Mouse (Mus musculus): ENCODE measurements around the gene Tbc1d4.

The Tbc1d4 gene

GRCm38 (mm10) chr14:101503168-101503961, 105.6 kb downstream of the Tbc1d4 start:
- no peak for DNase-seq (ENCODE audit: low read depth in 1 of 2, low spot score in 2 of 2)

DNA sequence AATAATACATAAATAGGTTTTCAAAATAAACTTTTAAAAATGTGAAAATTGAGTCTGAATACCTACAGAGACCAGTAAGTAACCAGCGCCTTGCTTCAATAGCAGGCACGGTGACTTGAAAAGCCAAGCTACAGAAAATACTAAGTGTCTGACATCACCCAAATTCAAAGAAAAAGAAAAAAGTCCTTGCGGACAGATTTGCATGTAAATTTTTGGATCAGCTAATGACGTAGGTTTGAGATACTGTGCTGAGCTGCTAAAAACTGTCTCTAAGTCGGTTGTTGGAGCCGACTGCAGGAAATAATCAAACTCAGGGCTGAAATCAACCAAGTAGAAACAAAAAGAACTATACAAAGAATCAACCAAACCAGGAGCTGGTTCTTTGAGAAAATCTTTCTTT, 107.1 kb downstream of the Tbc1d4 start:
- DNase-seq (ENCODE audit: low read depth in 1 of 2, low spot score in 2 of 2), result no peak

- no peak for DNase-seq (ENCODE audit: low read depth in 1 of 2, low spot score in 2 of 2)
Observed at GRCm38 (mm10) chr14:101501452-101501851, 107.5 kb downstream of the Tbc1d4 start.

DNA sequence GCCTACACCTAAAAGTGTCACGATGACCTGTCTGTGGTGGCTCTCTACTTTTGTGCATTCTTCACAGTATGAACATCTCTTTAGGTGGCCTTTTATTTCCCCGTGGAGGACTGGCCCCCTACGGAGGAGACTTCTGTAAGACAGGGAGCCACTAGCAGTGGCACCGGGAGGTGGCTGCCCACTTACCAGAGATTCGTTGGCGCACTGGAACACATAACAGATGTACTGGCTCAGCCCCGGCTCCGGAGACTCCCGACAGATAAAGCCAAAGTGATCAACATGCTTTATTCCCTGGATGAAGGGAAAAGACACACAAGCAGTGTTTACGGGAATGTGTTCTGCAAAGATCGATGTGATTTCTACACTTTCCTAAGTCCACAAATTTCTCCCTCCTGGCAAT, 108.2 kb downstream of the Tbc1d4 start:
- no peak for DNase-seq (ENCODE audit: low read depth in 1 of 2, low spot score in 2 of 2)

DNA sequence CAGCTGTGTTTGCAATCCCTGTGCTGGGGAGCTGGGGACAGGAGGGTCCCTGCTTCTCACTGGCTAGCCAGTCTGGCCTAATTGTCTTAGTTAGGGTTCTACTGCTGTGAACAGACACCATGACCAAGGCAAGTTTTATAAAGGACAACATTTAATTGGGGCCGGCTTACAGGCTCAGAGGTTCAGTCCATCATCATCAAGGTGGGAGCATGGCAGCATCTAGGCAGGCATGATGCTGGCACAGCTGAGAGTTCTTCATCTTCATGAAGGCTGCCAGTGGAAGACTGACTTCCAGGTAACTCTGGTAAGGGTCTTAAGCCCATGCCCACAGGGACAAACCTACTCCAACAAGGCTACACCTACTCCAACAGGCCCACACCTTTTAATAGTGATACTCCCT, 109.2 kb downstream of the Tbc1d4 start:
- DNase-seq (ENCODE audit: low read depth in 1 of 2, low spot score in 2 of 2), result no peak

GRCm38 (mm10) chr14:101488264-101488810, 120.7 kb downstream of the Tbc1d4 start:
- no peak for DNase-seq (ENCODE audit: low read depth in 1 of 2, low spot score in 2 of 2)

GRCm38 (mm10) chr14:101486550-101486949, 122.4 kb downstream of the Tbc1d4 start:
- DNase-seq (ENCODE audit: low read depth in 1 of 2, low spot score in 2 of 2), result no peak

DNA sequence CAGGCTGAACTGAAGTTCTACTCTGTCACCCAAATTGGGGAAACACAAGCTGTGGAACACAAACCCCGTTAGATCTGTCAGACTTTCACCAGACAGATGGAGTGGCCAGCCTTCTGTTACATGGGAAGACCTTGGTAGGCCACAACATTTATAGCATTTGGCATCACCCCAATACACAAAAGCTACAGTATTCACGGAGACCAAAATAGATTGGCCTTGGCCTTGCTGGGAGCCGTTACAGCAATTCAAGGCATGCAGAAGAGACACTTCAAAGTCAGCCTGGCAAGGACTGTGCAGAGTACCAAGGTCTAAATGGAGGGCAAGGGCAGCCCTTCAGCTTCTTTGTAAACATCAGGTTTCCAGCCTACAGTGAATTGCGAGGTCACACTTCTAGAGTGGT, 125.8 kb downstream of the Tbc1d4 start:
- DNase-seq (ENCODE audit: low read depth in 1 of 2, low spot score in 2 of 2), result no peak

DNA sequence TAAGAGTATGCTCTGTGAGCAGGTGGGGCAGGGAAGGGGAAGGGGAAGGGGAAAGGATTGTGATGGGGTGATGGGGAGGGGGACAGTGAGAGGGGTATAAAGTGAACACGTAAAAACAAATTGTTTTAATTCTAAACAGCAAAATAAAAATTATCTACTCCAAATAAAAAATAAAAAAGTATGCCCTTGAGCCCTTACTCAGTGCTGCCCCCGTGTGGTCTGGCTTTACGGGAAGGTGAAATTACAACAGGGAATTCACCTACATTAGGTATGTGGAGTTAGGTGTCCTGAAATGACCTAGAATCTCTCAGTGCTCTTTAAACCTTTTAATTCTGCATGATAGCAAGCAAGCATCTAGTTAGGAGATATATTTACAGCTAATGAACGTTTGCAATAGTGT, 126.7 kb downstream of the Tbc1d4 start:
- DNase-seq (ENCODE audit: low read depth in 1 of 2, low spot score in 2 of 2), result no peak

DNA sequence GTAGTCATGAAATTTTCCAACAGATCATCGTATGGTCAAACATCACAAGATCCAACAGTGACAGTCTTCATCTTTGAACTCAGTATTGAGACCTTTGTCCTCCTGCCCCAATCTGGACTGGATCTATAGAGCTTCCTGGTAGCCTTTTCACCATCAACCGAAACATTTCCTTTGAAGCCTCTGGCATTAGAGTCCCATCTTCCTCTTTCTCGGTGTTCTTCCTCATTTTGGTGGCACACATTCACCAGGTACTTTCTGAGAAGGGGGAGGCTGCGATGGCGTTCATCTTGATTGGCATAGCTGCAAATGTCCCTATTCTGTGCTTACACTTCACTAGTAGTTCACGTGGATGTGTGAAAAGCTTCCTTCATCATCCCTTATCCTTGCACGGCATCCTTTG, 127.8 kb downstream of the Tbc1d4 start:
- no peak for DNase-seq (ENCODE audit: low read depth in 1 of 2, low spot score in 2 of 2)

DNA sequence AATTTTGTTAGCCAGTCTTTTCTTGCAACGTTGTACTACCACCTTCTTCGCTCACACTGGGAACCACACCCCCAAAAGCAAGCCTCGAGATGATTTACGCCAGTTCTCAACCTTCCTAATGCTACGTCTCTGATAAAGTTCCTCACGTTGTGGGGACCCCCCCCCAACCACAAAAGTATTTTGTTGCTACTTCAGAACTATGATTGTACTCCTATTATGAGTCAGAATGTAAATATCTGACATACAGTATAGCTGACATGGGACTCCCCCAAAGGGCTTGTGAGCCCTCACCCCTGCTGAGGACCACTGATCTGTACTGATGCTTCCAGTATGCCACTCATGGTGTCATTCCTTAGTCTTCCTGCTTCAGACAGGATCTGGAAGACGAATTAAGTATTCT, 128.4 kb downstream of the Tbc1d4 start:
- no peak for DNase-seq (ENCODE audit: low read depth in 1 of 2, low spot score in 2 of 2)

GRCm38 (mm10) chr14:101477827-101478220, 131.2 kb downstream of the Tbc1d4 start:
- no peak for DNase-seq (ENCODE audit: low read depth in 1 of 2, low spot score in 2 of 2)

GRCm38 (mm10) chr14:101477081-101477826, 131.7 kb downstream of the Tbc1d4 start:
- no peak for DNase-seq (ENCODE audit: low read depth in 1 of 2, low spot score in 2 of 2)

- no peak for DNase-seq (ENCODE audit: low read depth in 1 of 2, low spot score in 2 of 2)
Observed at GRCm38 (mm10) chr14:101469475-101470093, 139.4 kb downstream of the Tbc1d4 start.

DNA sequence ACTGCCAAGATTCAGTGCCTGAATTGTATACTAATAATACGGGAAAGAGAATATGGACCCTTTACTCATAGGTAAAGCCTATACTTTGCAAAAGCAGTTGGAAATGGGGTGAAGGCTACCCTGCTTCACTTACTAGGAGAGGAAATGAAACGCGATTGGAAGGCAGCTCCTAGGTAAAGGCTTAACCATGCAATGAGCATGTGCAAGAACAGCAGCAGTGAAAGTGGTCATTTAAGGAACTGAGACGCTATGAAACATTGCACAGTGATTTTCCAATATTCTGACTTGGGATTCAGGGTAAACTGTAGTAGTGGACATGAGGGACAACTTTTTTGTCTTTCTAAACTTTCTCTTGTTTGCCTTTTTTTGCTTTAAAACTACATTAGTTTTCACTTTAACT, 140.8 kb downstream of the Tbc1d4 start:
- DNase-seq (ENCODE audit: low read depth in 1 of 2, low spot score in 2 of 2), result no peak

DNA sequence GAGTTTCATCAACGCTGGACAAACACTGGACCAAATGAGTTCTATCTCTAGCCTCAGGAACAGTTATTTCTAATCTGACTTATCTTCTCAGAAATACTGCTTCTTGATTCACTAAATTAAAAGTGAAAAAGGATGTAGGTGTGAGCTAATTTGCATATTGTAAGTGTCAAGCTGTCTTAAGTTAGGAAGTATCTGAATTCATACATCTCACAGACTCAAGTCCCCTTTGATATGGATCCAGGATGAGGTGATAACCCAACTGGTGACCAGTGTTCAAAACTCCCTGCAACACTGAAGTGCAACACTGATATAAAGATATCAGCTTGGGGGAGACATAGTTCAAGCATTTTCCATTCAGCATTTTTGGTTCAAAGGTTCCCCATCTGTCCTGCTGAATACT, 141.5 kb downstream of the Tbc1d4 start:
- DNase-seq (ENCODE audit: low read depth in 1 of 2, low spot score in 2 of 2), result no peak

DNA sequence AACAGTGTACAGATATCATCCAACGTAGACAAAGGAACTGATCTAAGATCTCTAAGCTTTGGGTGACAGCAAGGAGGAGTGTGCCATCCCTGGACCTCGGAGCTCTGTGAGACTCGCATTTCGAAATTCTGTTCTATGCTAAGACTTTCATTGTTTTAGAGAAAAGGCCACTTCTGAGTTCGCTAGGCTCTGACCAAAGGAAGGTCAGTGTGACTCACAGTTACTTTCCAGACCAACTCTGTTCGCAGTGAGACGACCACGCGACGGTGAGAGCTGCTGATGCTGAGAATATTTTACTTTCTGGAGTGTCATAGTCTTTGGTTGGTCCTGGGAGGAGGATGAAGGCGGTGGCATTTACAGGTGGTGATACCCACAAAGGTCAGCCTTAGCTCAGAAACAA, 142.5 kb downstream of the Tbc1d4 start:
- DNase-seq (ENCODE audit: low read depth in 1 of 2, low spot score in 2 of 2), result no peak

DNA sequence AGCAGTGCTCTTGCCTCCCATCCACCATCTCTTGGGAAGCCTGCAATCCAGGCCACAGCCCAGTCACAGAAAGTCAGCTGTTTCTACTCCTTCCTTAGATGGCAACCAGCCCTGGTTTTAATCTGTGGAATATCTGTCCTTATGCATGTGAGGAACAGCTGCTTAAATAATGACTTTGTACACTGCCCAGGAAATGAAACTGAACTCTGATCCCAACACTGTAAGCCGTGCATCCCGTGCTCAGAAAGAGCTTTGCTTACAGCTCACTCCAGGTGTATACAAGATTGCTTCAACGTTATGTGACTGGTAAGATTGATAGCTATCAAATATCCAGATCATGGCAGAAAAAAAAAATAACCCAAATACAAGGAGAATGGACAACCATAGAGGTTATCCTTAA, 143.1 kb downstream of the Tbc1d4 start:
- no peak for DNase-seq (ENCODE audit: low read depth in 1 of 2, low spot score in 2 of 2)

- no peak for DNase-seq (ENCODE audit: low read depth in 1 of 2, low spot score in 2 of 2)
Observed at GRCm38 (mm10) chr14:101460768-101461167, 148.2 kb downstream of the Tbc1d4 start.

DNA sequence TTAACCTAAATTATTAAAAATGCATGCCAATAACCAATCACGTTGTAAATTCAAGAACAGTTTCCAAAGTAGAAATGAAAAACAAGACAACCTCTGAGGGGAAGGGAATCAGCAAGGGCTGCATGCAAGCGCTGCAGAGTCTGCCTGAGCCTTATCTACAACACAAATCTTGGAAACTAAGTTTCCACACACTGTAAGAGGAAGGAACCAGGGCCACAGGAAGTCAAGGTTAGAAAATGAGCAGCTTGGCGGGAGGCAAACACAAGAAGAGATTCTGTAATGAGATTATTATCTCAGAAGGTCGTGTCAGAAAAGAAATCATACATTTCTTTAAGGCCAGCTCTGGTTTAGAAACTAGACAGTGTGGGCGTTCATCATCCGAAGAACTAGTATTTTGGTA, 156.1 kb downstream of the Tbc1d4 start:
- DNase-seq (ENCODE audit: low read depth in 1 of 2, low spot score in 2 of 2), result no peak

- DNase-seq (ENCODE audit: low read depth in 1 of 2, low spot score in 2 of 2), result no peak
Observed at GRCm38 (mm10) chr14:101447857-101448256, 161.1 kb downstream of the Tbc1d4 start.

GRCm38 (mm10) chr14:101445205-101445604, 163.8 kb downstream of the Tbc1d4 start:
- no peak for DNase-seq (ENCODE audit: low read depth in 1 of 2, low spot score in 2 of 2)
